Mouse (Mus musculus) kidney, adult 9 months (tissue): Measurements from ENCODE around the gene Tspan18.

Experiments used
- DNase-seq: peaks from one replicate; pipeline ENCODE4 v3.0.0; 2022

Tspan18 gene

DNA sequence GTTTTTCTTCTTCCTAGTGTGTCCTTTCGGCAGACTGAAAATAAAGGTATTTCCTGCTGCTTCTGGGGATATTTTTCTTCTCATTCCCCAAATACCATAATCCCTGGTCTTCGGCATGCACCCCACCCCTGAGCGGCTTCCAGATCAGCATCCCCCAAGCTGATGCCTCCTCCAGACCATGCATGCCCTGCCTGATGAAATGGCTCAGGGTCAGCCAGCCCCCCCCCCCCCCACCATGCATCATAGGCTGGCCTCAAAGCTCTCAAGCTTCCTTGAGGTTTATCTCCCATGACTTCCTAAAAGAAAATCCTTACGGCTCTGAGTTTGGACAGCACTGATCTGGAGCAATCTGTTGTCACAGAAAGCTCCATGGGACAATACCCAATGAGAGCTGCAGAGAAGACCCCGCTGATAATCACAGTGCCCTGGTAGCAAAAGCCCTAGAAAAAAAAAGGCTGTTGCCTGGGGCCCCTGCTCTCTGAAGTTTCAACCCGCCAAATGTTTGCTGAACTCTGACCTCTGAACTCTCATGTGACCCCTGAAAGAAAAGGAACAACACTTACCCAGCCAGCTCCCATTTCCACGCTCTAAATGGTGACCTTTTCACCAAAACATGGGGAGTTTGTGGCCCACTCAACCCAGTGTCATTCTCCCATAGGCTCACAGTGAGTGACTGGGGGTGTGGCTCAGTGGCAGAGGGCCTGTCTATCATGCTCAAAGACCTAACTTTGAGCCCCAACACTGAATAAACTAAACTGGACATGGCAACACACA, 43.8 kb downstream of the Tspan18 start:
- DNase-seq, result no peak

DNA sequence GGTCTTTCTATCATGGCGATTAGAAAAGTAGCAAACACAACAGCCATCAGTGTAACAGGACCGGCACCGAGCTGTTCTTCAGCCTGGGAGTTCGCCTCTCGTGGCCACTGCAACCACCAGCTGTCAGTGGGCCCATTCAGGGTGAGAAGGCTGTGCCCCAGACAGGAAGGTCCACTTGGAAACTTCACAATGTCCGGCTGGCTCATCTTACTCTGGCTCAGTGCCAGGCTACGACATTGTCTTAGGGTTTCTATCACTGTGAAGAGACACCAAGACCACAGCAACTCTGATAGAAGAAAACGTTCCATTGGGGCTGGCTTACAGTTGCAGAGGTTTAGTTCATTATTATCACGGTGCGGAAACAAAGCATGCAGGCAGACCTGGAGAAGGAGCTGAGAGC, 45.1 kb downstream of the Tspan18 start:
- DNase-seq, result peak; percentile 44

DNA sequence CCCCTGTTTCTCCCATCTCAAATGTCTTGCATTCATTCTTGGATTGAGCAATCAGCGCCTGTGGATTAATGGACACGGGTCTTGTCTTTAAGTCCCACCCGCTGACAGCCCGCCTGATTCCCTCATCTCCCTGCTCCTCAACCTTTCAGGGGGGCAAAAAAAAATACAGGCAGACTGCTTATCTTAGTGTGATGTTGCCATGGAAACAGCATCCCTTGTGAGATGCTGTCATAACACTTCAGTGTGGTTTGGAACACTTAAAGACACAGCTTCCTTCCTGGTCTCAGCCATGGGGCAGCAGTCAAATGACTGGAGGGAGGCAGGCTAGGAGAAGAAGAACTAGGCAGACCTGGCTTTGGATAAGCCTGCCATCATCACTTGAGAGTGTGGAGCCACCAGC, 47.0 kb downstream of the Tspan18 start:
- no peak for DNase-seq

DNA sequence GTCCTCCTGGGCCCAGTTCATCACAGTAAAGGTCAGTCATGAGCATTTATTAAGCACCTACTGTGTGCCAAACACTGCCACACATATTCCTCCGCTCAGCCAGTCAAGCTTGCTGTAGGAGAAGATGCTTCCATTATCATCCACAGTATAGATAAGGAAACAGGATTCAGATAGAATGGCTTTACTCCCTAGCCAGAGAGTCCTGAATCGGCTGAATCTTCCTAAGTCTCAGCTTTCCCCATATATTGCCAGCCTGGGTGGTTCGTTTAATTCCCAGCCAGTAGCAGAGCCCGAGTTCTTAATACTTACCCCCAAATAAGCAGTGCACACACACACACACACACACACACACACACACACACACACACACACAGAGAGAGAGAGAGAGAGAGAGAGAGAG, 47.6 kb downstream of the Tspan18 start:
- no peak for DNase-seq

DNA sequence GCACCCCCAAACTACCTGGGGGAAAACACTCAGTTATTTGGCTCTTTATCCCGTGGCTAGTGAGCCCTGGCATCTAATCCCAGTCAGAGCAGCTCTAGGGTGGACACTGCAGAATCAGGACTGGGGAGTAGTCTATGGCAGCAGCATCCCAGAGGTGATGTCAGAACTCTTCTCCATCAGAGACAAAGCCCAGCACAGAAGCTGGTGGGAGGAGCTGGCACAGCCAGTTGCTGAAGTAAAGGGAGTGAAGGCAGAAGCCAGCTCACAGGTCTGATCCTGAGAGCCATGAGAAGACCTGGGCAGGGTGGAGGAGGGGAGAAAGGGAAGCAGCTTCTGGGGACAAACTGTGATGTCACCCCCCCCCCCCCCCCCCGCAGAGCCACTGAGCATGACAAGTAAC, 48.0 kb downstream of the Tspan18 start:
- no peak for DNase-seq

DNA sequence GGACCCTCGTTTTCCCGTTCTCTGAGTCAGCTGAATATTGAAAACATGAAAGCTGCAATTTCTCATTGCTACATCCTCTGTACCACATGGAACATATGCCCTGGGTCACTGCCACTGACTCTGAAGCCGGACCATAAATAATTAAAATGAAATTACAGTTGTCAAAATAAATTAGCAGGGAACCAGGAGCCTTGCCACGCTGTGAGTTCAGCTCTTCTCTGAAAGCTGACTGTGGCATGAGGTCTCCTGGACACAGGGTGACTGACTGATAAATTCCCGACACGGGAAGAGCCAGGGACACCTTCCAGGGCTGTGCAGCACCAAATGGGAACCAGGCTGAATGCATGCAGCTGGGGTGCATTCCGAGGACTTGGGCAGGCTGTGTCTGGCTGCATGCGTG, 48.5 kb downstream of the Tspan18 start:
- DNase-seq, result no peak

DNA sequence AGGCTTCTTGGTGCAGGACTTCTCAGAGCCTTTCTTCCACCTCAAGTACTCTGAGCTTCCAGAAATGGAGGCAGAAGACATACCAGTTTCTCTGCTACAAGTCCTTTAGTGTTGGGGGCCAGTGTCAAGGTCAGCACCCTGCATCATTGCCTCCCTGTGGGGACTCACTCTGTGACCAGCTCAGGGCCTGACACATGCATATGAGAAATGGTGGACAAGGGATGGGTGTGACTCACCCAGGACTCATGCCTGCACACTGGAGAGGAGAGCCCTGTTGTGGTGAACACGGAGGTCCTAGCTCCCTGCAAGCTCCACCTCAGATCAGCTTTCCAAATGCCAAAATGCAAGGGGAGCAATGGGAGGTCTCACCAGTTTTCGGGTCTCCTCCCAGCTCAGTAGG, 49.7 kb downstream of the Tspan18 start:
- no peak for DNase-seq

DNA sequence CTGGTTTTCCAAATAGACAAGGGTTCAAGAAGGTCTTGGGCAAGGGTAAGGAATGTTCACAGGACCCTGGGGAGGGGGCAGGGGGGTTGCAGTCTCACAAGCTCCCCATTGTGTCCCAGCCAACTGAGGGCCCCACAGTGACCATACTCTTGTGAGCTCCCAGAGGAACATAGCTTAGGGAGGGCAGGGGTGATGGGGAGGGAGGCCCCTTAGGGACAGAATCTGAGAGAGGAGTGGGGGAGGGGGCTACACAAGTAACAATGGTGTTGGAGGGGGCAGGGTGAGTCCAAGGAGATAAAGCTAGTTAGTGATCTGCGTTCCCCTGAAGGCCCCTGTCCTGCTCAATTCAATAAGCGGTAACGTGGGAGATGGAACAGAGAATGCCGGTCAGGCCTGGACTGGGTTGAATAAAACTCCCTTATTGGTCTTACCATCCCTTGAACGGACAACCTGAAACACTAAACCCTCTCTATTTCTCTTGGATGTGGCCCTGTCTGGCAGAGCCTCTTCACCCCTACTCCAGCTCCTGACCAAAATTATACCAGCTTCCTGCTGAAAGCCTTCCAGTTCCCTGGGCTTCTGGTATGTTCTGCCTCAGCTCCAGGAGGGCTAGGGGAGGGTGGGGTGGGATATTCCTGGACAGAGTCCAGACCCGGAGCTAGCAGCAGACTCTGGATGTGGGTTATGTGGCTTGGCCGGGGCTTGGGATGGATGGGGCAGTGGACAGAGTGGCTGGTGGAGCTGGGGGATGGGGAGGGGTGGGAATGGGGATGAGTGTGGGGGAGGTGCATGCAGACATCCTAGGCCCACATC, 50.6 kb downstream of the Tspan18 start:
- DNase-seq, result no peak

DNA sequence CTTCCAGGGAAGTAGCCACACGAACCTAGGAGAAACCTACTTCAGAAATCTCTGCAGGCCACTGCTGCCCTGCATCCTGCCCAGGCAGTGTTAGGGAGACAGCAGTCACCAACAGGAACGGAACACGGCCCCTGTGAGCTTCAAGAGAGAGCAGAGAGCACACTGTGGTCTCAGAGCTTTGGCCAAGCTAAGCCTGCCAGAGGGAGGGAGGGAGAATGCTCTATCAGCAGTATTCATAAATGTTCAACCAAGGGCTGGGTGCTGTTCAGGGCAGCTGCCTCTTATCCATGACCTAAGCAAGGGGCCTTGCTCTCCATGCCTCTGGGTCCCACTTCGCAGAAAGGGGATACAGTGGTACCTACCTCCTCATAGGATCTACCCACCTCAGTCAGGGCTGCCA, 51.7 kb downstream of the Tspan18 start:
- peak; percentile 75 for DNase-seq

DNA sequence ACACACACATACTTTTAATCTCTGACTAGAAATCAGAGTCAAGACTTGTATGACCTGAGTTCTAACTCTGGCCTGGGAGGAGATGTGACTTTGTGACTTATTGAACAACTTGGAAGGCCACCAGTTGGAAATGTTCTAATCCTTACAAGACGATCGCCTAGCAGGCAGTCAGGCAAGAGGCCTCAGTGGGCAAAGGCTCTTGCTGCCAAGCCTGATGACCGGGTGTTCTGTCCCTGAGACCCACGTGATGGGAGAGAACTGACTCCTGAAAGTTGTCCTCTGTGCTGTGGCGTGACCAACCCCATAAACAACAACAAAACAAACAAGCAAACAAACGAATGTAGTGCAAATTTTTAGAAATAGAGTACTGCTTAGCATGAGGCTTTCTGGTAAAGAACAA, 52.8 kb downstream of the Tspan18 start:
- DNase-seq, result peak; percentile 78

DNA sequence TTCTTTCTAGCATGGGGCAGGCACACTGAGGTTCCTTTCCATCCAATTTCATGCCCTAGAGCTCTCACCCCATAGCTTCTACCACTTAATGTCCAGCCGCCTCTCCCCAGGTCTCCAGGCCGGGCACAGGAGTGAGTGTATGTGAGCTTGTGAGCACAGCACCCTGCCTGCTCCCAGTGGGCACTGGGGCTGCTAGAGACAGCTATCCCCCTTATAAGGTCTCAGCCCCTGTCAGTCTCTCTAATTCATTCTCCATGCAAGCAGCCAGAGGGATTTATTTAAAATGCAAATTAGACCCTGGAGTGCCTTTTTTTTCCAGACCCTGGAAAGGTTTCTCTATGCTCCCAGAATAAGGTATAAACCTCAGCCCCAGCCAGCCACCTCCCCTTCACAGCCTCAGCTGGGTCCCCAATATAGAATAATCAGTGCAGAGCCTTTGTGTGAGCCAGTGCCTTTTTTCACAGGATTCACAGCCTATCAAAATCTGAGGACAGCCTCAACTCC, 54.1 kb downstream of the Tspan18 start:
- no peak for DNase-seq

DNA sequence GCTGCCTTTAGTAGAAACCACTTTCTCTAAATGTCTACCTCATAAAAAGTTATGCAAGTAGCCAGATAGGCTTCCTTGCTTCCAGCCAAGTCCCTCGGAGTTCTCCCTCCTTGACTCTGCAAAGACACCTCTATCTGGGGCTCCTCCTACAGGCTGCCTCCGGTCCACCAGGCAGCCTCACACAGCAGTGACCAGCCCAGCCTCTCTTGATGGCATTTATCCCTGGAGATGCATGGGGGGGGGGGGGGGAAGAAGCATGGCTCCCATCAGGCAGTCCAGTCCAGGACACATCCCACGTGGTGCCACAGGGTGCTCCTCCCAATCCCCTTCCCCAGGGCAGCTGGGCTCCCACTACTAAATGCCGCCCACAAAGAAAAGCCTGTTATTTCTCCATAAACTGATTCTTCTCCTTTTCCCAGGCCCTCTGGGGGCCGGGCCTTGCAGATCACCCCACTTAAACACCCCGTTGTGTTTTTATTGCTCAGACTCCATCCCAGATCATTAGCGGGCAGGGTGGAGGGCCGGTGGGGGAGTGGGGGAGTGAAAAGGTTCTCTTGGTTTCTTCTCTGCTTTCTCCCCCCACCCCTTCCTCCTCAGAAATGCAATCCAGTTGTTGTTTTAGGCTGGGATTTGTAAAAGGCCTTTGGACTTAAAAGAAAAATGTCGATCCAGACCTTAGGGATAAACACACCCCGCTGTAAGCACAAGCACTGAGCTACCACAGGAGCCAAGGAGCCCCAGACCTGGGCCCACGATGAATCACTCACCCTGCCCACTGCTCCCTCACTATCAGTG, 55.9 kb downstream of the Tspan18 start:
- peak; percentile 60 for DNase-seq

DNA sequence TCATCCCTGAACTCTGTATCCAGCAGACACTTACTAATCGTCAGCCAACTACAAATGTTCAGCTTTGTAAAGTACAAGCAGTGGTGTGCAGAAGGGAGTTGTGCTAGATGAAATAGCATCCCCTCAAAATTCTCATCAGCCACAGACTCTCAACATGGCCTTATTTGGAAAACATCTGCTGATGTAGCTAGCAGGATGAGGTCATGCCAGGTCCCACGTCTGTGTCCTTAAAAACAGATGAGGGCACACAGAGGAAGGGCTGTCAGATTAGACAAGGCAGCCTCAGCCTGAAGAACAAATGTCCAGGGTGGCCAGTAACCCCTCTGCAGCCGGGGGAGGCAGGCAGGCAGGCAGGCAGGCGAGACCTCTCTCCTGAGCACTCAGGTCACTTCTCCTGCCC, 56.8 kb downstream of the Tspan18 start:
- no peak for DNase-seq

DNA sequence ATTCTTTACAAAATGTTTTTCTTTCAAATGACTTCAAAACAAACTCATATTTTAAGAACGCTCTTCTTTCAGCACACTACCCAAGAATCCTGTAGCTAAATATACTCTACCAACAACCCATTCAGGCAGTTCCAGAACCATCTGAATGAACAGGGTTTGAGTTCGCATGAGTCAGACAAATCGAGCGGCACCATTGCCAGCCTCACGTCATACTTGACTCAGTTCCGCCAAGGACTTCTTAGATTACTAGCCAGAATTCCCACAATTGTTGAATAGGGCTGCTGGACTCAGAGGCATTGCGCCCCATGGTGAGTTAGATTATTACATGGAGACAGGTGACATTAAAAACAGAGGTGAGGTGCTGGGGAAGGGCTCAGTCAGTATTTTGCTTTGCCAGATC, 58.3 kb downstream of the Tspan18 start:
- no peak for DNase-seq

DNA sequence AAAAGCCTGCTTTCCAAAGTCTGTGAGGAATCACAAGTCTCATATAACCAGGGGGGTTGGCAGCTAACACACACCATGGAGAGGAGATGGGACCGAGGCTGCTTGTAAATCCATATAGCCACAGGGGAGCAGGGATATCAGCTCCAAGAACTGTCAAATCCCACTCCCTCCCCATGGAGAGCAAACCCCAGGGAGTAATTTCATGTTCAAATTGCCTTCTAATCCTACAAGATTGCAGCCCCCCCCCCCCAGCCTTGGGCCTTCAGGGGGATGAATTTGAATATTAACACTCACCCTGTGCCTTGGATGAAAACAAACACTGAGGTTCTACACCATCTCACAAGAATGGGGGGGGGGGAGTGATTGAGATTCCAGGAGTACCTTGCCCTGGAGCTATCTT, 60.4 kb downstream of the Tspan18 start:
- no peak for DNase-seq

DNA sequence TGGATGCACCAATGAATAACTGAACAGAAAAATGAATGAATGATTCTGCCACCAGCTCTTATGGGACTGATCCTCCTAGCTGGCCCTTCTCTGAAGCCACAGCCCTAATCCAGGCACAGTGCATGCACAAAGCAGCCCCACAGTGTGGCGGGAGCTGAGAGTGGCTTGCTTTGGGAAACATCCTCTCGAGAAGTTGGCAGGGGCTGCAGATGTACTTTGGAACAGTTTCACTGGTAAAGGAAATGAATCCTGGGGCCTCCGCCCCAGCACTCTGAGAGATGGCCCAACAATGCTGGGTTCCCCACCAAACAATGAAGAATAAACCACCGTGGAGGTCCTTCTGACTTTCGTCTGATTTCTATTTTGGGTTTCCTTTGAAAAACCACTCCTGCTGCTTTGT, 64.2 kb downstream of the Tspan18 start:
- DNase-seq, result peak; percentile 50

DNA sequence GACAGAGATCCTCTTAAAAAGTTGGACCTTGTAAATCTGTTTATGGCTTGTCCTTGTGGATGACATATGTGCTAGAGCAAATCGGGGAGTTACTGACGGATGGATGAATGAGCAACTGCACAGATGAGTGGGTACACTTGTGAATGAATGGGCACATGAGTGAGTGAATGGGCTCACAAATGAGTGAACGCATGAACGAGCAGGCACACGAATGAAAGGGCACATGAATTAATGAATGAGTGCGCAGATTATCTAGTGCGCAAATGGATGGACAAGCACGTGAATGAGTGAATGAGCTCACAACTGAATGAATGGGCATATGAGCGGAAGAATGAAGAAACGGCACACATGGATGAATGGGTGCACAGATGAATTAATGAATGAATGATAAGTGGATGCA, 64.7 kb downstream of the Tspan18 start:
- DNase-seq, result no peak

DNA sequence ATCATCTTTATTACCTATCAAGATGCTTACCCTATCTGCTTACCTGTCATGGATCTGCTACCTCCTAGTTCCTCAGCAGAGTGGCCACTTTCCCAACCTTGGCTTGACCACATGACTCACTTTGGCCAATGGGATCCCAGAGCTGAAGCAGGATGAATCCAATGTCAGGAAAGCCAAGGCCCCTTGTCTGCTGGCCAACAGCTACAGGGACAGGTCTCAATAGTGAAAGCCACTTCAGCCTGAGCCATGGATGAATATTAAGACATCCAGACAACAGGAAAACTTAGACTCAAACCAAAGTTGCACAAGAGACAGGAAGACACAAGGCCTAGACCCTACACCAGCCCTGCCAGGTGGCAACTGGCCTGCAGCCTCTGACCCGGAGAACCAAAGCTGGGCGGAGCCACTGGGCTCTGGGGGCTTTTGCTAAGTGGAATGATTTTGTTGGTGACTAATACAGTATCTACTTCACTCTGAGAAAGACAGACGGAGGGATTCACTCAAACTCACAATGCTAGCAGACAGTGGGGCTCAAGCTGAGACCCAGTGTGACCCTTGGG, 65.5 kb downstream of the Tspan18 start:
- no peak for DNase-seq

DNA sequence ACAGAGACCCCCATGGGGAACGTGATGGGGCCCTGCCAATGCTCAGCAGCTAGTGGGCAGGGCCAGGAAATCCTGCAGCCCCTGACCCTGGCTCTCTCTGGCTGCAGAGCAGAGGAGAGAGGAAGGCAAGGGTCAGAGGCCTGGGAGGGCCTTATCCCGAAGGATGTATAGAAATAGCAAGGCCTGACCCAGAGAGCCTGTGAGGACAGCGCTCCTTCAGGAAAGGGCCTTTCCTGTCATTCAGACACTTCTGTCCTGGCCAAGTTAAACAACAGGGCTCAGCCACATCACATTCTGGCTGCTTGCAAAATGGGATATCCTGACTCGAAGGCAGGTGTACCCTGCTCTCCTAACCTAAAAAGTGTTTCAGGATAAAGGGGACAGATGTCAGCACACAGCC, 66.5 kb downstream of the Tspan18 start:
- DNase-seq, result peak; percentile 40

DNA sequence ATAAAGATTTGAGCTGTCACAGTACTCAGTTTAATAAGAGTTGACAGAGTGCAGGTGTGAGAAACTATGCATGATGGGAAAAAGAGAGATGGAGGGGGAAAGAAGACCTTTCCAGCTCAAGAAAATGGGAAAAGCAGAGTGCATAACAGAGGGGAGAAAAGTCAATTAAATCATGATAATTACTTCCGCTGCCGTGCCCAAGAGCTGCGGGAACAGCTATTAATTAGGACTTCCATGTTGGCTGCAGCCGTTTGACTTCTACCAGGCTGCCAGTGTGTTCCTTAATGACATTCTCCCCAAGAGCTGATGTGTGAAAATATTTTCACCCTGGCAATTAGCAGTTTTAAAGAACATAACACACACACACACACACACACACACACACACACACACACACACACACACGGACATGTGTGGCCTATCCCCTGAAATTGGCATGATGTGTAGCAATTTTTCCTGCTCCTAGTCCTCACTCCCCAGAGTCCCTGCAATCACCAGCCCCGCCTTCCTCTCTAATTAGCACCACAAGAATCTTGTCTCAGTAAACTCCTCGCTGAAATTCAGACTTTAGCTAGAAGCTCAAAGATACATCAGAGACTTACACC, 67.6 kb downstream of the Tspan18 start:
- no peak for DNase-seq

DNA sequence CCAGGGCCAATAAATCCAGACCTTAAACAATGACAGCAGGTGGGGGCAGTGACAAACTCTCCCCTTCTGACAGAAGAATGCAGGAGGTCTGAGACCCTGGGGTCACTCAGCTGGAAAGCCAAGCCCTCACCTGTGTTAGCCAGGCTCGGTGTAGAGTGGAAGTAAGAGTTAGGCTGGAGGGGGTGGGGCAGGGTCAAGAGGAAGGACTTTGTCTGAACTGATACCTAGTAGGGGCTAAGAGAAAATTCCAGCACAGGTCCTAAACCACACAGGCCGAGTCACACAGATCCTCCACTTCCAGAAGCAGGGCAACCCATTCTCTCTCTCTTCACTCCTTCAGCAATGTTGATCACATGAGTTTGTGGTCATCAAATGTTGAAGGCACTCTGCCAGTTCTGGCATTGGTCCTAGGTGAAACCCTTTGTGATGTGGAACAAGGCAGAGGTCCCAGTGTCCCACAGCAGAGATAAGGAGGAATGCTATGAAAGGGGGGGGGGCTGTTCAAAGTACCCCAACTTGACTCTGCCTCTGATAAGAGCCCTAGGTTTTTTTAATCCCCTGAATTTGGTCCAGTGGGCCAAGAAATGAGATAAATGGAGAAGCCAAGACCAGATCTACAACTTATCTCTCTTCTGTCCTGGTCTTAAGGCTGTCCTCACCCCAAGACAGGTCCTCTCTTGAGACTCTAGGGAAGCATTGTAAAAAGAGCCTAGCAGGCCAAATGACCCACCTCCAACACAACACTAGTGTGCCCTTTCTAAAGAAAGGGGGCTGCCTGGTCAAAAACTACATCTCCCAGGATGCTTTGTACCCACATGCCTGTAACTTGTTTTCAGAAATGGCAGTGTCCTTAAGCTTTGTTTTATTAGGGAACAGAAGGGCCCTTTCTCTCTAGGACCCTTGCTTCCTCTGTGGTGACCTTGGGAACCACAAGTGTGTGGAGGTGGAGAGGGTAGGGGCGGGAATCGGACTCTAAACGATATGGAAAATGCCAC, 71.7 kb downstream of the Tspan18 start:
- DNase-seq, result no peak
